Mouse (Mus musculus): ENCODE results near the gene Arhgap10.

GRCm38 (mm10) chr8:77416738-77417137 lies 101.0 kb downstream of the Arhgap10 start:
- TF ChIP-seq CTCF (IDR thresholded peaks at IDR 0.05; ENCODE audit: extremely low read depth, insufficient read depth, low read length) (no peak), POLR2A (IDR thresholded peaks at IDR 0.05; ENCODE audit: extremely low read depth, insufficient read depth, low read length) (no peak)
